Mouse (Mus musculus): ENCODE measurements around the gene Kcnk3.

Gene Kcnk3

GRCm38 (mm10) chr5:30587681-30588300 lies at the start of gene Kcnk3:
Gene Kcnk3, plus strand, starts transcription at chr5:30588170.
- DNase-seq (ENCODE audit: low read depth), result peak; percentile 10

DNA sequence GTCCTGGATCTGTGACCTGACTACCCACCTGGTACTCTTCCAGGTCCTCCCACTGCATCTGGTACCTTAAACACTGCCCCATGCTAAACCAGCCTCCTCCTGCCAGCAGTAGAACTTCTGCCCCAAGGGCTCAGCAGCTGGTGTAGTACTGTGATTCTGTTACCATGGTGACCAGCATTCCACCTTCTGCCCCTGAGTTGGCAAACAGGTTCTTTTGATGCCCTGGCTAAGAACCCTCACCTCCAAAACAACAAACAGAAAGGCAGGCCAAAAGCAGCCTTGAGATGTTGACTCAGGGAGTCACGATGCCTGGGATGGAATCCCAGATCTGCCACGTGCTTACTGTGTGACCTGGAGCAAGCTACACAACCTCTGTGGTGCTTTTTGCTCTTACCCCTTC lies 42.3 kb upstream of the Kcnk3 start, which contains the start of gene Cib4:
Gene Cib4 (minus strand): TSS at position 139 of the 400 bp plus-strand sequence.
- no peak for DNase-seq (ENCODE audit: low read depth)

DNA sequence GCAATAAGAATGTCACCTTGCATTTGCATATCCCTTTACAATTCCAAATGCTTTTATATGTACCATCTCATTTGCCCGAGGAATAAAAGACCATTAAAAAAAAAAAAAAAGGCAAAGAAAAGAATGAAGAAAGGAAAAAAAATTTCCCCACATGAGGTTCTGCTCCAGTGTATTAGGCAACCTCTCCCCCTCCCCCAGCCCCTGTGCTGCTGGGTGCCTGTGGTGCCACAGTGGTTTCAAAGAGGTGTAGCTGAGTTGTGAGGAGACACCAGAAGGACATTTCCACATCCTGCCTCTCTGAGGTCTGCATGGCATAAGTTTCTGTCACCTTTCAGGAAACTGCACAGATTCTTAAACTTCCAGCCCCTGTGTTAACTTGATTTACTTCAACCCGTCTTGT lies 39.3 kb upstream of the Kcnk3 start:
- no peak for DNase-seq (ENCODE audit: low read depth)

GRCm38 (mm10) chr5:30550334-30551021 lies 37.5 kb upstream of the Kcnk3 start:
- no peak for DNase-seq (ENCODE audit: low read depth)

DNA sequence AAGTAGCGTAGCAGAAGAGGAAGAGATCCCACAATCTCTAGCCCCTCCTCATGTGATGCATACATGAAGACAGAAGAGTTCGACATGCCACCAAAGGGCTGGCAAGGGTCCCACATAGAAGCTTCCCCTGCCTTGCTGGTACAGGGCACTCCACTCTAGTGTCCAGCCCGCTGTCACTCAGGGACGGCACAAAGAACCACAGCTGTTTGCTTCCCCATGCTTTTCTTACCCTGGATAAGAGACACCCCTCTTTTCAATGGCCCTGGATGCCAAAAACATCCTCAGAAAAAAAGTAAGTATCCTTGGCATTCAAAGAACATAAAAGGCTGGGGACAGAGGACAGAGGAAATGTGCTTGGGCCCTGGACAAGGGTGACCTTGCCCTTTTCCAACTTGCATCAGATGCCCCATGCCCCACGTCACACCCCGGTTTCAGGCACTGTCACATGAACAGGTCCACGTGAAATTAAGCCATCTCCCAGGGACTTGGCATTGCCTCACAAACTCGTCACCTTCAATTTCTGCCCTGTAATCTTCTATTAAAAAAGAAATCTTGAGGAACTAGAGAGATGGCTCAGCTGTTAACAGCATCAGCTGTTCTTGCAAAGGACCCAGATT lies 36.8 kb upstream of the Kcnk3 start:
- DNase-seq (ENCODE audit: low read depth), result no peak

DNA sequence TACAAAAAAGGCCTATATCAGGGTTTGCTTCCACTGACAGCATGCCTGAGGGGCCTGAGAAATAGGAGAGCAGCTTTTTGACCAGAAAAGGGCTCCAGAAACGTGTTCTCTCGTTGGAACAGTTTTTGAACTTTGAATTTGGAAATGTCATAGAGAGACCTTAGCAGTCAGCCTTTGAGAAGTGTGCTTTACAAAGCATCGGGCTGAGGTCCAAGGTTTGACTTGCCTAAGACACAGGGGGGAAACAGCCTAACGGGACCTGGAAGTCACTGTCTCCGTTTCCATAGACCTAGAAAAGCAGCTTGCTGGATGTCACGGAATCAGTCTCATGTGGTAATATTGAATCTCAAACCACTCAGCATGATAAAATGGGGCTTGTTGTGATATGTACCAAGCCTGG lies 36.0 kb upstream of the Kcnk3 start:
- no peak for DNase-seq (ENCODE audit: low read depth)

DNA sequence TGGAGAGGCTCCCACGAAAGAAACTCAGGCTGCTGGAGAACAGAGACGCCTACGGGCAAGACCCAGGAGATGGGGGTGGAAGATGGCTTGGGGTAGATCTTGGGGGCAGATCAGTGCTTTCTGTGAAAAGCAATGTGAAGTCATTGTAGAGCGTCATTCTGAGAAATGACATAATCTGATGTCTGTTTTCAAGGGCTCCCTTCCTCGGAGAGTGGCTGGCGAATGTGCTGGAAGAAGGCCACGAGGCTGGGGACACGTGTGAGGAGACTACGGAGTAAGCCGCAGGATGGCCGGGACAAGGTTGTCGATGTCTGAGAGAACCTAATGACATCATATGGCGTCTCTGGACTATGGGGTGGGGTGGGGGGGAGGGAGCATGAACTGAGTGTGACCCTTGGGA lies 34.0 kb upstream of the Kcnk3 start:
- DNase-seq (ENCODE audit: low read depth), result no peak

- DNase-seq (ENCODE audit: low read depth), result no peak
Observed at GRCm38 (mm10) chr5:30554981-30555380, 33.0 kb upstream of the Kcnk3 start.

- DNase-seq (ENCODE audit: low read depth), result no peak
Observed at GRCm38 (mm10) chr5:30556284-30556683, 31.7 kb upstream of the Kcnk3 start.

DNA sequence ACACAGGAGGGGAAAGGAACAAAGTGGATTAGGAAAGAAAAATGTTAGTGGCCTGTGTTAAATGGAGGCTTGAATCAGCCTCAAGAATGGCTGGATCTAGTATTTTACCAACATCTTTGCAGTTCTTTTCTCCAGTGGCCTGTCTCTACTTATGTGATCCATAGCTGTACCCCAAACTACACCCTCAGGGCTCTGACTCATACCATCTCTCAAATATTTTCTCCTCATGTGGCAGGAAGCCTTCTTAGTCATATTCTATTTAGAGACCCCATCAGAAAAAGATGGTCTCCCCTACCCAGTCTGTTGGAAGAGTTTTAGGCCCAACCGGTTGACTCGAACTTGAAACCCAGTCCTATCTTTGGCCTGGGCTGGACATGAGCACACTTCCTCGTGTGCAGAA lies 28.5 kb upstream of the Kcnk3 start:
- no peak for DNase-seq (ENCODE audit: low read depth)

GRCm38 (mm10) chr5:30559986-30560493 lies 27.9 kb upstream of the Kcnk3 start:
- DNase-seq (ENCODE audit: low read depth), result no peak

GRCm38 (mm10) chr5:30568479-30568878 lies 19.5 kb upstream of the Kcnk3 start:
- DNase-seq (ENCODE audit: low read depth), result no peak

DNA sequence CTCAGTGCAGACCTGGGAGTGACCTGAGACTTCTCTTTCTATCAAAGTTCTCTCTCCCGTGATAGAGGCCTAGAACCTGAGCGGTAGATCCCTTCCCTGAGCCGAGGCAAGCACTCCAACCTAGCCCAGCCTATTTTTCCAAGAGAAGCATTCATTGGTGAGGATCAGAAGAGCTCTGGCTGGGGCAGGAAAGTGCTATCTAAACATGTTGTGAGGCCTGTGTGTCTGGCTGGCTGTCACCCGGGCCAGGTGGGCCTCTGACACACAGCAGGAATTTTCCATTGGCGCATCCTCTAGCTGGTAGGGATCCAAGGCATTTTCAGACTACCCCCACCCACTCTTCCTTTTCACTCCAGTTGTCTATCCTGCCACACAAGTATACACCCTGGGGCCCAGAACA lies 16.1 kb upstream of the Kcnk3 start:
- DNase-seq (ENCODE audit: low read depth), result no peak

- no peak for DNase-seq (ENCODE audit: low read depth)
Observed at GRCm38 (mm10) chr5:30574367-30574766, 13.6 kb upstream of the Kcnk3 start.

DNA sequence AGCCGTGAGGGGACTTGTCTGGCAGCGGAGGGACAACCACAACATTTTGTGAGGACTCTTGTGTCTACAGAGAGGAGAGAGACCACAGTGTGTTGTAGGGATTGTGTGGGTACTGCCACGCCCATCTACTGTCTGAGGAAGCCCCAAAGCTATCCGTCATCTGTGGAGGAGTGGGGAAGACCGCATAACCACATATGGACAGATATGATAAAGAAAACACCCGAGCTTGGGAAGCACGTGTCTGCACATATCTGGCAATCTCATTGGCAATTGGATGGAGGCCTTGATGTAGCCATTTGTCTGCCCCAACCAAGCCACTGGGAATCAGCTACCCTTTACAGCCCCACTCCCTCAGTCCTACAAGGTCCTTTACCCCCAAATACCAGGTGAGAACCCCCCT lies 11.7 kb upstream of the Kcnk3 start:
- DNase-seq (ENCODE audit: low read depth), result peak; percentile 29

DNA sequence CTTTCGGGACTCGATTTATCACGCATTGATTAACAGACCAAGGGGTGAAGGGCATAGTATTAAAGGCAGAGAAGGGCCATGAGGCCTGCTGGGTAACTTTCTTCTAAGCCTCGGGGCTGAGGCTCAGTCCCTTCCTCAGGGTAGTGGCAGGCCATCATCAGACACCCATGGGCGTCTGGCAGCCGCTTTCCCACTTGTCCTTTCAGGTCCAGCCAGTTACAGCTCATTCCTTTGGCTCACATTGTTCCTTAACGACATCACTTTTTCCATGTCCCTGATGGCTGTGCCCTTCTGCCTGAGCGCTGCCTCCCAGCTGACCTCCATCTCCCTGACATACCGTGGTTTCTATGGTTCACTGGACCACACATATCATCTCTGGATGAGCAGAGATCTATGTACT lies 10.7 kb upstream of the Kcnk3 start:
- DNase-seq (ENCODE audit: low read depth), result no peak

GRCm38 (mm10) chr5:30577654-30578310 lies 10.2 kb upstream of the Kcnk3 start:
- no peak for DNase-seq (ENCODE audit: low read depth)

- no peak for DNase-seq (ENCODE audit: low read depth)
Observed at GRCm38 (mm10) chr5:30578445-30579080, 9.4 kb upstream of the Kcnk3 start.

GRCm38 (mm10) chr5:30580725-30581124 lies 7.2 kb upstream of the Kcnk3 start:
- DNase-seq (ENCODE audit: low read depth), result no peak

- no peak for DNase-seq (ENCODE audit: low read depth)
Observed at GRCm38 (mm10) chr5:30582017-30582416, 6.0 kb upstream of the Kcnk3 start.

GRCm38 (mm10) chr5:30586616-30587015 lies 1.4 kb upstream of the Kcnk3 start:
- no peak for DNase-seq (ENCODE audit: low read depth)

GRCm38 (mm10) chr5:30587101-30587500 lies 869 bp upstream of the Kcnk3 start:
- no peak for DNase-seq (ENCODE audit: low read depth)

All from c-Kit-positive CD71-positive TER-119-negative erythroid progenitor cells, embryonic 14.5 days (primary cell).